Mouse (Mus musculus): ENCODE results near the gene Shkbp1.
A peak's percentile ranks its signal among the peaks of the same experiment; 100 is the strongest.

The Shkbp1 gene

GRCm38 (mm10) chr7:27355745-27356240 lies at the start of gene Shkbp1:
Gene Shkbp1 (minus strand): TSS chr7:27356019.
- DNase-seq (ENCODE audit: low spot score in 2 of 2), result peak; percentile 77 to 84

GRCm38 (mm10) chr7:27404203-27404942 lies 48.6 kb upstream of the Shkbp1 start:
- DNase-seq (ENCODE audit: low spot score in 2 of 2), result no peak

- peak; percentile 68 to 76 for DNase-seq (ENCODE audit: low spot score in 2 of 2)
Measured at GRCm38 (mm10) chr7:27402675-27403074, 46.9 kb upstream of the Shkbp1 start.

GRCm38 (mm10) chr7:27400545-27400944 lies 44.7 kb upstream of the Shkbp1 start:
- no peak for DNase-seq (ENCODE audit: low spot score in 2 of 2)

GRCm38 (mm10) chr7:27397048-27397949 lies 41.5 kb upstream of the Shkbp1 start:
- DNase-seq (ENCODE audit: low spot score in 2 of 2), result peak; percentile 69 to 70

- peak in 1 of 2 experiments; percentile 34 for DNase-seq (ENCODE audit: low spot score in 2 of 2)
Measured at GRCm38 (mm10) chr7:27396184-27397047, 40.6 kb upstream of the Shkbp1 start.

- DNase-seq (ENCODE audit: low spot score in 2 of 2), result no peak
Measured at GRCm38 (mm10) chr7:27395521-27396183, 39.8 kb upstream of the Shkbp1 start.

GRCm38 (mm10) chr7:27391416-27391815 lies 35.6 kb upstream of the Shkbp1 start:
- DNase-seq (ENCODE audit: low spot score in 2 of 2), result no peak

- DNase-seq (ENCODE audit: low spot score in 2 of 2), result no peak
Measured at GRCm38 (mm10) chr7:27389213-27389612, 33.4 kb upstream of the Shkbp1 start.

GRCm38 (mm10) chr7:27384731-27385130 lies 28.9 kb upstream of the Shkbp1 start:
- DNase-seq (ENCODE audit: low spot score in 2 of 2), result no peak

- DNase-seq (ENCODE audit: low spot score in 2 of 2), result no peak
Measured at GRCm38 (mm10) chr7:27384134-27384533, 28.3 kb upstream of the Shkbp1 start.

GRCm38 (mm10) chr7:27383233-27383632 lies 27.4 kb upstream of the Shkbp1 start:
- DNase-seq (ENCODE audit: low spot score in 2 of 2), result no peak

- DNase-seq (ENCODE audit: low spot score in 2 of 2), result no peak
Measured at GRCm38 (mm10) chr7:27381560-27381959, 25.7 kb upstream of the Shkbp1 start.

- no peak for DNase-seq (ENCODE audit: low spot score in 2 of 2)
Measured at GRCm38 (mm10) chr7:27381009-27381408, 25.2 kb upstream of the Shkbp1 start.

GRCm38 (mm10) chr7:27379836-27380235 lies 24.0 kb upstream of the Shkbp1 start:
- no peak for DNase-seq (ENCODE audit: low spot score in 2 of 2)

GRCm38 (mm10) chr7:27378431-27378830 lies 22.6 kb upstream of the Shkbp1 start:
- DNase-seq (ENCODE audit: low spot score in 2 of 2), result no peak

GRCm38 (mm10) chr7:27375274-27375673 lies 19.5 kb upstream of the Shkbp1 start:
- DNase-seq (ENCODE audit: low spot score in 2 of 2), result peak; percentile 68 to 73

GRCm38 (mm10) chr7:27371715-27372462 lies 16.1 kb upstream of the Shkbp1 start:
- DNase-seq (ENCODE audit: low spot score in 2 of 2), result no peak

GRCm38 (mm10) chr7:27369111-27369510 lies 13.3 kb upstream of the Shkbp1 start:
- DNase-seq (ENCODE audit: low spot score in 2 of 2), result no peak

- DNase-seq (ENCODE audit: low spot score in 2 of 2), result no peak
Measured at GRCm38 (mm10) chr7:27367976-27368375, 12.2 kb upstream of the Shkbp1 start.

All from right cerebral cortex, postnatal 36 days (tissue).